38 mouse cellular contexts compared by ENCODE assay signal in the genomic region with DNA sequence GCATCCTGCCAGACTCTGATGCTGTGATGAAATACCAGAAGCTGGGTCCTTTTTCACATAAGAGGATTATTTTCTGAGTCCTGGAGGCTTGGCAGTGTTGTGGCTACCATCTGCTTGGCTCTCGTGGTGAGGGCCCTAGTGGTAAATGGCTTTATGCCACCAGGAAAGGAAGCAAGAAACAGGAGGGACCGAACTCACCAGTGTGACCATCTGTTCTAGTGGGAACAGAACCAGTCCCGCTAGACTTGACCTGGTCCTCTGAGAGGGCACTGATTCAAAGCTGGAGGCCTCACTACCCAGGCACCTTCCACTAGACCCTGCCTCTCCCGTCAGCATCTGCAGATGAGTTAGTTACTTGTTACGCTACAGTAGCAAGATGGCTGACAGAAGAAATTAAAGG. TPM values are rescaled to one million over a fixed set of nuclear protein-coding genes. Genes with fewer than 3 reads are reported as not detected.
DNase-seq lines count a peak whose midpoint lies in the region.
"Had no signal": no experiment of that assay in that cellular context is flagged by ENCODE, and none has a peak within 500 bp of the region (broad histone marks: within the 10 kb centered on the region; RNA-seq: fewer than 3 reads in every experiment).

No protein-coding gene starts in this region.

- no peak overlapping the region for H3K4me3 ChIP-seq in heart, embryonic 10.5 days
- H3K4me3 ChIP-seq: embryonic facial prominence, embryonic 12.5 days; kidney, embryonic 15.5 days; left cerebral cortex, adult 2 months; liver, embryonic 12.5 days; midbrain, embryonic 10.5 days; neural tube, embryonic 13.5 days; stomach, embryonic 15.5 days had no signal

- H3K4me1 ChIP-seq in heart, embryonic 10.5 days, result no peaks in the 10 kb centered on the region
- H3K4me1 ChIP-seq: kidney, embryonic 15.5 days; liver, embryonic 12.5 days; midbrain, embryonic 10.5 days; stomach, embryonic 15.5 days had no signal

- no peak overlapping the region for H3K27ac ChIP-seq in heart, embryonic 10.5 days
- H3K27ac ChIP-seq: embryonic facial prominence, embryonic 12.5 days; hindbrain, embryonic 14.5 days; kidney, embryonic 15.5 days; left cerebral cortex, adult 2 months; liver, embryonic 12.5 days; midbrain, embryonic 10.5 days; stomach, embryonic 15.5 days had no signal

- 80% methylated on average over 5 of the region's 5 CpGs for WGBS in heart, embryonic 10.5 days

- H3K9me3 ChIP-seq in heart, embryonic 10.5 days, result no peaks in the 10 kb centered on the region
- H3K9me3 ChIP-seq: embryonic facial prominence, embryonic 12.5 days; kidney, embryonic 15.5 days; midbrain, embryonic 10.5 days; stomach, embryonic 15.5 days had no signal

- no peaks in the 10 kb centered on the region for H3K27me3 ChIP-seq in heart, embryonic 10.5 days (ENCODE audit: insufficient read depth, poor library complexity, severe bottlenecking)
- H3K27me3 ChIP-seq: kidney, embryonic 15.5 days; liver, embryonic 12.5 days; neural tube, embryonic 13.5 days; stomach, embryonic 15.5 days had no signal

- H3K36me3 ChIP-seq in heart, embryonic 10.5 days, result no peaks in the 10 kb centered on the region
- H3K36me3 ChIP-seq: embryonic facial prominence, embryonic 12.5 days; kidney, embryonic 15.5 days; liver, embryonic 12.5 days; midbrain, embryonic 10.5 days; neural tube, embryonic 13.5 days; stomach, embryonic 15.5 days had no signal

- intact Hi-C loops in left cerebral cortex, postnatal 4 days (cut with DNase I), result no loop called here
- intact Hi-C loops in left cerebral cortex, postnatal 25 days (cut with DNase I), result no loop called here

- peak; percentile 48 for DNase-seq in left cerebral cortex, postnatal 4 days
- no peak for DNase-seq in left cerebral cortex, postnatal 25 days (ENCODE audit: low spot score in 2 of 2)
- DNase-seq in cerebellum, adult 11 months, result peak; percentile 88
- peak; percentile 89 for DNase-seq in cerebellum, adult 8-10 months
- DNase-seq in cerebellum, postnatal 25 days, result peak; percentile 85 to 86
- no peak for DNase-seq in frontal cortex, postnatal 10 days (ENCODE audit: low spot score in 2 of 2)
- DNase-seq in heart, embryonic 10.5 days (ENCODE audit: low spot score), result no peak
- DNase-seq: adrenal gland, postnatal 25 days; B cell, adult 2 months; embryo, embryonic 11 days; gastrocnemius, postnatal 25 days; heart, adult 11 months; heart, postnatal 36 days; kidney, adult 18-20 months; kidney, postnatal 25 days; lung, adult 2 months; lung, postnatal 14 days; right cerebral cortex, postnatal 25 days; thymus, postnatal 14 days had no signal

RNA-seq across cellular contexts. Expression of a gene that starts 33.0 kb away (rescaled TPM):
- 1 to 10 TPM; 2.7 to 2.9 TPM for total RNA-seq in left cerebral cortex, postnatal 4 days (2021)
- total RNA-seq in left cerebral cortex, postnatal 25 days (2021), result 1 to 10 TPM; 3.8 to 4.5 TPM
- 1.3 and 3.3 TPM in 2 replicates for polyA plus RNA-seq in heart, embryonic 10.5 days (2016; fragmentation: Nextera tagmentation; extraction: Ambion mirVana)

RNA-seq across cellular contexts. Expression of a gene that starts 41.3 kb away (rescaled TPM):
- not detected for total RNA-seq in left cerebral cortex, postnatal 4 days (2021)
- not detected for total RNA-seq in left cerebral cortex, postnatal 25 days (2021)
- not detected in 2 replicates for polyA plus RNA-seq in heart, embryonic 10.5 days (2016; fragmentation: Nextera tagmentation; extraction: Ambion mirVana)
- total RNA-seq: adrenal gland, adult 18-20 months; adrenal gland, postnatal 25 days; gastrocnemius, adult 18-20 months; gastrocnemius, postnatal 25 days; heart, postnatal 36 days; layer of hippocampus, adult 18-20 months; layer of hippocampus, postnatal 10 days; left cerebral cortex, adult 2 months; left cerebral cortex, postnatal 36 days had no signal
- polyA plus RNA-seq: brain, embryonic 14.5 days; embryonic facial prominence, embryonic 12.5 days; forebrain, embryonic 14.5 days; heart, embryonic 11.5 days; heart, embryonic 16.5 days; hindbrain, embryonic 14.5 days; intestine, embryonic 14.5 days; kidney, embryonic 15.5 days; limb, embryonic 14.5 days; liver, embryonic 12.5 days; lung, adult 2 months; midbrain, embryonic 10.5 days; neural tube, embryonic 13.5 days; stomach, embryonic 15.5 days had no signal

RNA-seq across cellular contexts. Expression of a gene that starts 52.4 kb away (rescaled TPM):
- 1 to 10 TPM; 5.7 to 7.8 TPM for total RNA-seq in left cerebral cortex, postnatal 4 days (2021)
- total RNA-seq in left cerebral cortex, postnatal 25 days (2021), result 10 to 100 TPM; 12.2 to 12.5 TPM
- 5.3 and 6.4 TPM in 2 replicates for polyA plus RNA-seq in heart, embryonic 10.5 days (2016; fragmentation: Nextera tagmentation; extraction: Ambion mirVana)

Comparison
In these comparisons a context has a peak if more than half of its experiments do, and no peak if none do; other contexts are left out.
1. DNase-seq: peak in left cerebral cortex, postnatal 4 days (single experiment), cerebellum, adult 11 months (single experiment), cerebellum, adult 8-10 months (single experiment) and cerebellum, postnatal 25 days (2 of 2); none in left cerebral cortex, postnatal 25 days (0 of 2), frontal cortex, postnatal 10 days (0 of 2) and heart, embryonic 10.5 days (single experiment).